Mouse (Mus musculus) liver, embryonic 16.5 days (tissue): Measurements from ENCODE around the gene Eif3g. TPM values are rescaled to one million over a fixed set of nuclear protein-coding genes. Genes with fewer than 3 reads are reported as not detected.

Experiments used
- microRNA-seq: library from miRNA; unstranded; fragments of <30 nt; microRNA quantifications from one replicate; pipeline ENCODE4, GENCODE M21; 2016
- polyA plus RNA-seq: library from polyadenylated mRNA; unstranded; fragments of >200 nt; fragmentation: Nextera tagmentation; extraction: Ambion mirVana; gene quantifications from 2 replicates; pipeline ENCODE4 v1.2.1, GENCODE M21; 2015

Gene Eif3g
- polyA plus RNA-seq, 1 experiment from 2014 or later, result 149 TPM

Small RNAs within 50 kb of the gene (microRNA-seq; reads per million reads assigned to microRNA genes)
- not detected for gene Mir7081

Other genes starting within 250 kb of the Eif3g start
- gene Pin1, start 246.5 kb downstream of the Eif3g start, polyA plus RNA-seq, result 19.4 and 19.7 TPM in 2 replicates
- 0.20 and 0.25 TPM in 2 replicates for gene Olfm2, start 152.3 kb downstream of the Eif3g start, polyA plus RNA-seq
- 0.19 and 0.33 TPM in 2 replicates for gene Col5a3, start 83.6 kb downstream of the Eif3g start, polyA plus RNA-seq
- not detected in 2 replicates for gene Rdh8, start 80.1 kb downstream of the Eif3g start, polyA plus RNA-seq
- 4.4 and 6.7 TPM in 2 replicates for gene A230050P20Rik, start 30.0 kb downstream of the Eif3g start, polyA plus RNA-seq
- 8.8 and 10.0 TPM in 2 replicates for gene Angptl6, start 18.9 kb downstream of the Eif3g start, polyA plus RNA-seq
- 42.9 and 46.2 TPM in 2 replicates for gene Ppan, start 10.4 kb downstream of the Eif3g start, polyA plus RNA-seq
- 53.4 and 55.7 TPM in 2 replicates for gene Dnmt1, start 61.3 kb upstream of the Eif3g start, polyA plus RNA-seq
- gene S1pr2, start 78.2 kb upstream of the Eif3g start, polyA plus RNA-seq, result 3.1 and 3.5 TPM in 2 replicates
- gene Mrpl4, start 104.1 kb upstream of the Eif3g start, polyA plus RNA-seq, result 58.0 and 59.8 TPM in 2 replicates
- gene Icam1, start 117.4 kb upstream of the Eif3g start, polyA plus RNA-seq, result 10.6 and 11.9 TPM in 2 replicates
- 172 and 184 TPM in 2 replicates for gene Icam4, start 130.8 kb upstream of the Eif3g start, polyA plus RNA-seq
- gene Icam5, start 133.4 kb upstream of the Eif3g start, polyA plus RNA-seq, result 0.26 and 0.30 TPM in 2 replicates
- gene Zglp1, start 168.5 kb upstream of the Eif3g start, polyA plus RNA-seq, result 0.43 TPM in 1 of 2 replicates, not detected in the other
- gene Gm49373, start 174.5 kb upstream of the Eif3g start, polyA plus RNA-seq, result 0.18 and 0.20 TPM in 2 replicates
- gene Fdx1l, start 175.0 kb upstream of the Eif3g start, polyA plus RNA-seq, result 26.5 and 26.6 TPM in 2 replicates
- gene Gm38431, start 193.4 kb upstream of the Eif3g start, polyA plus RNA-seq, result 0.85 and 1.6 TPM in 2 replicates
- gene Raver1, start 193.4 kb upstream of the Eif3g start, polyA plus RNA-seq, result 17.6 and 19.8 TPM in 2 replicates
- 8.0 and 8.9 TPM in 2 replicates for gene Tyk2, start 232.6 kb upstream of the Eif3g start, polyA plus RNA-seq